Mouse (Mus musculus) Patski (cell line): ENCODE data around the gene Pafah2. TPM values are rescaled to one million over a fixed set of nuclear protein-coding genes. Genes with fewer than 3 reads are reported as not detected.

Source experiments
- ATAC-seq: fragments of 100-300 bp; one replicate; pipeline ENCODE4 v1.8.0; 2021
- CTCF ChIA-PET: fragments of 350-600 bp; sonication (Branson Sonifier 250); formaldehyde crosslinking; loops from one replicate; lab custom pipeline; 2022; ENCODE audit warnings: inconsistent platforms; lab: Charles Lee
- POLR2A ChIA-PET: fragments of 350-600 bp; sonication (Branson Sonifier 250); formaldehyde crosslinking; loops from one replicate; lab custom pipeline; 2022; ENCODE audit warnings: antibody characterized with exemption, inconsistent platforms; lab: Charles Lee
- DNase-seq: peaks from one replicate; pipeline ENCODE4 v3.0.0-alpha.2; 2011; ENCODE audit warnings: low read depth, low spot score
- H3K27me3 ChIP-seq: fragments of 371-371 bp; one replicate; pipeline ENCODE4 v1.5.1; 2021
- CTCF ChIP-seq: fragments of 100-300 bp; IDR thresholded peaks from one replicate; pipeline ENCODE4 v1.5.1; 2021
- in situ Hi-C: fragments of 300-500 bp; cut with MboI; formaldehyde crosslinking; loops from 3 replicates; pipeline ENCODE4 v1.11.1; 2018; ENCODE audit warnings: low pct_unique_long_range_greater_than_20kb, mixed read lengths
- polyA plus RNA-seq: library from polyadenylated mRNA; unstranded; gene quantifications from one replicate; pipeline ENCODE4 v1.2.3, GENCODE M21; 2021

Gene Pafah2
- polyA plus RNA-seq, 1 experiment from 2014 or later, result 36.0 TPM

- ChIA-PET CTCF (no interaction called here), POLR2A (no interaction called here)
- ATAC-seq, result no peak
- no peaks in the 10 kb centered on the region for H3K27me3 ChIP-seq
- no peak for TF ChIP-seq CTCF
- in situ Hi-C loops, result no loop called here
- DNase-seq, result no peak
These were observed 25.9 kb downstream of the Pafah2 start for GRCm38 (mm10) chr4:134421971-134422370.

GRCm38 (mm10) chr4:134423949-134424348 is 27.8 kb downstream of the Pafah2 start:
- H3K27me3 ChIP-seq, result no peaks in the 10 kb centered on the region
- ATAC-seq (no peak), DNase-seq (no peak)
- in situ Hi-C loops, result no loop called here
- ChIA-PET POLR2A (no interaction called here), CTCF (no interaction called here)
- TF ChIP-seq CTCF, result no peak

- ChIA-PET CTCF (no interaction called here), POLR2A (no interaction called here)
- DNase-seq (no peak), ATAC-seq (no peak)
- in situ Hi-C loops, result no loop called here
- TF ChIP-seq CTCF, result no peak
- no peaks in the 10 kb centered on the region for H3K27me3 ChIP-seq
These were observed 29.0 kb downstream of the Pafah2 start for GRCm38 (mm10) chr4:134425088-134425487.

GRCm38 (mm10) chr4:134430381-134431004 is 34.4 kb downstream of the Pafah2 start:
- ChIA-PET CTCF (no interaction called here), POLR2A (no interaction called here)
- TF ChIP-seq CTCF, result no peak
- ATAC-seq (no peak), DNase-seq (no peak)
- H3K27me3 ChIP-seq, result no peaks in the 10 kb centered on the region
- in situ Hi-C loops, result no loop called here

GRCm38 (mm10) chr4:134432686-134433360 is 36.7 kb downstream of the Pafah2 start:
- TF ChIP-seq CTCF, result no peak
- ATAC-seq, result no peak
- no peak for DNase-seq
- ChIA-PET CTCF (no interaction called here), POLR2A (no interaction called here)
- H3K27me3 ChIP-seq, result no peaks in the 10 kb centered on the region
- in situ Hi-C loops, result no loop called here

- DNase-seq (no peak), ATAC-seq (no peak)
- in situ Hi-C loops, result no loop called here
- H3K27me3 ChIP-seq, result no peaks in the 10 kb centered on the region
- CTCF ChIA-PET, result no interaction called here
- no peak for TF ChIP-seq CTCF
- POLR2A ChIA-PET, result no interaction called here
These were observed 40.1 kb downstream of the Pafah2 start for GRCm38 (mm10) chr4:134436185-134436584.

- no peak for ATAC-seq
- TF ChIP-seq CTCF, result no peak
- CTCF ChIA-PET, result no interaction called here
These were observed 40.5 kb downstream of the Pafah2 start for GRCm38 (mm10) chr4:134436659-134437058.

GRCm38 (mm10) chr4:134439119-134439518 is 43.0 kb downstream of the Pafah2 start:
- ChIA-PET POLR2A (interaction anchor here (0.6 kb wide), 1 partner anchor 31 kb away, joined by 6 read pairs; no protein-coding TSS in a partner anchor), CTCF (no interaction called here)
- H3K27me3 ChIP-seq, result no peaks in the 10 kb centered on the region
- ATAC-seq (no peak), DNase-seq (no peak)
- no peak for TF ChIP-seq CTCF
- in situ Hi-C loops, result no loop called here

More at GRCm38 (mm10) chr4:134436659-134437058, 40.5 kb downstream of the Pafah2 start:
- in situ Hi-C loops, result no loop called here
- POLR2A ChIA-PET, result interaction anchor here (1.0 kb wide), 1 partner anchor 10 kb away, joined by 3 read pairs; no protein-coding TSS in a partner anchor
- no peaks in the 10 kb centered on the region for H3K27me3 ChIP-seq
- DNase-seq, result no peak

GRCm38 (mm10) chr4:134439919-134440318 is 43.8 kb downstream of the Pafah2 start:
- CTCF ChIA-PET, result no interaction called here
- DNase-seq, result no peak
- TF ChIP-seq CTCF, result no peak
- no peak for ATAC-seq
- in situ Hi-C loops, result no loop called here
- POLR2A ChIA-PET, result no interaction called here
- H3K27me3 ChIP-seq, result no peaks in the 10 kb centered on the region

GRCm38 (mm10) chr4:134442216-134442615 is 46.1 kb downstream of the Pafah2 start:
- TF ChIP-seq CTCF, result no peak
- ChIA-PET CTCF (interaction anchor here (1.1 kb wide), 1 partner anchor 36 kb away, joined by 3 read pairs; no protein-coding TSS in a partner anchor), POLR2A (no interaction called here)
- DNase-seq (no peak), ATAC-seq (no peak)
- H3K27me3 ChIP-seq, result no peaks in the 10 kb centered on the region
- in situ Hi-C loops, result no loop called here

- in situ Hi-C loops, result no loop called here
These were observed 47.5 kb downstream of the Pafah2 start for GRCm38 (mm10) chr4:134443589-134443988.

More at GRCm38 (mm10) chr4:134443589-134443988, 47.5 kb downstream of the Pafah2 start:
- H3K27me3 ChIP-seq, result no peaks in the 10 kb centered on the region
- no peak for TF ChIP-seq CTCF
- ChIA-PET CTCF (no interaction called here), POLR2A (no interaction called here)
- DNase-seq, result no peak
- no peak for ATAC-seq
